Mouse (Mus musculus) myocyte (in vitro differentiated cells): ENCODE results near the gene Avp.

Experiments used
- CEBPB ChIP-seq: IDR thresholded peaks from 2 replicates; pipeline ENCODE4 v1.6.1; 2011; ENCODE audit warnings: mild to moderate bottlenecking, moderate library complexity; ENCODE audit not compliant: poor library complexity, insufficient read depth, severe bottlenecking
- MYOG ChIP-seq, 3 experiments: IDR thresholded peaks; one replicate each; pipeline ENCODE4 v1.6.1; 2011; ENCODE audit warnings: control low read depth in 2 of 3, low read depth in 2 of 3, mild to moderate bottlenecking in 2 of 3; ENCODE audit not compliant: insufficient read length in 2 of 3, control insufficient read depth in 1 of 3, insufficient read depth in 1 of 3
- POLR2A ChIP-seq: IDR thresholded peaks from one replicate; pipeline ENCODE4 v1.6.1; 2011; ENCODE audit warnings: low read depth, mild to moderate bottlenecking, control low read depth, moderate library complexity; ENCODE audit not compliant: insufficient read length
- USF1 ChIP-seq: IDR thresholded peaks from one replicate; pipeline ENCODE4 v1.6.1; 2011; ENCODE audit warnings: low read depth, mild to moderate bottlenecking, control low read depth, moderate library complexity

DNA sequence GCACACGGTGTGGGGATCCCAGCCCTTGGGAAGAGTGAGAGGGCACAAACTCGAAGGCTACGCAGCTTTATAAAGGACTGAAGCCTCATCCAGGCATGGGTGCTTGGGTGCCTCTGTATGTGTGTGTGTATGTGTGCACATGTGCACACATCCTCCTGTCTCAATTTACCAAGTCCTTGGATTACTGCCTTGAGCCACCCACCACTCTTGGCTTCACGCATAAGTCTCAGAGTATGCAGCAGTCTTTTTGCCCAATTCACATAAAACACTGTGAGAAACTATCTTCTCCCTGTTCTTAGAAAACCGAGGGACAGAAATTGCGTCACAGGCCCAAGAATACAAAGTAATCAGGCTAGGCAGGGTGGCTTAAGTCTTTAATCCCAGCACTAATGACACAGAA, 3.7 kb upstream of the Avp start:
- no peak for TF ChIP-seq POLR2A
- TF ChIP-seq MYOG (IDR thresholded peaks at IDR 0.05; ENCODE audit: control insufficient read depth in 1 of 3, insufficient read depth in 1 of 3, insufficient read length in 2 of 3, low read depth in 2 of 3): no peak
- no peak for TF ChIP-seq CEBPB
- TF ChIP-seq USF1: no peak
